Mouse (Mus musculus) G1E (cell line): ENCODE results near the gene Plin3. TPM values are rescaled to one million over a fixed set of nuclear protein-coding genes. Genes with fewer than 3 reads are reported as not detected.

ENCODE experiments used
- ATAC-seq: 2 replicates; pipeline ENCODE4 v1.8.0; 2016; ENCODE audit warnings: mild to moderate bottlenecking; ENCODE audit not compliant: insufficient number of reproducible peaks, poor library complexity, low FRiP score, severe bottlenecking; ENCODE audit errors: extremely low read depth
- DNase-seq: peaks from one replicate; pipeline ENCODE4 v3.0.0; 2012; ENCODE audit warnings: low spot score
- H3K27me3 ChIP-seq: 2 replicates; pipeline ENCODE4 v1.6.1; 2012; ENCODE audit warnings: mild to moderate bottlenecking, low read length, inconsistent platforms; ENCODE audit not compliant: insufficient read depth
- H3K36me3 ChIP-seq: replicated peaks from 2 replicates; pipeline ENCODE3; 2012; ENCODE audit warnings: mild to moderate bottlenecking, inconsistent platforms
- H3K4me1 ChIP-seq: 2 replicates; pipeline ENCODE4 v1.6.1; 2012; ENCODE audit warnings: low read depth, low read length, inconsistent platforms, mixed read lengths; ENCODE audit not compliant: insufficient read depth
- H3K4me3 ChIP-seq: 2 replicates; pipeline ENCODE4 v1.5.1; 2012; ENCODE audit warnings: low read depth, mild to moderate bottlenecking, inconsistent platforms, low read length, moderate library complexity, mixed read lengths
- H3K9me3 ChIP-seq: replicated peaks from 2 replicates; pipeline ENCODE4 v1.6.1; 2012; ENCODE audit warnings: inconsistent platforms
- CTCF ChIP-seq: IDR thresholded peaks from 2 replicates; pipeline ENCODE4 v1.5.1; 2012; ENCODE audit warnings: low read depth, low read length, inconsistent platforms, mixed read lengths
- GATA1 ChIP-seq: IDR thresholded peaks from 2 replicates; pipeline ENCODE4 v1.6.1; 2012; ENCODE audit warnings: borderline replicate concordance, low read length, inconsistent platforms, mixed read lengths
- GATA2 ChIP-seq: IDR thresholded peaks from 2 replicates; pipeline ENCODE4 v1.6.1; 2012; ENCODE audit warnings: low read depth, low read length, inconsistent platforms, borderline replicate concordance
- POLR2AphosphoS5 ChIP-seq: IDR thresholded peaks from 2 replicates; pipeline ENCODE4 v1.6.1; 2012; ENCODE audit warnings: low read depth, low read length, inconsistent platforms; ENCODE audit not compliant: insufficient replicate concordance
- TAL1 ChIP-seq: conservative IDR thresholded peaks from 2 replicates; pipeline ENCODE4 v1.6.1; 2012; ENCODE audit warnings: low read depth, low read length, inconsistent platforms, mixed read lengths
- polyA plus RNA-seq: library from polyadenylated mRNA; stranded (reverse); fragments of >175 nt; gene quantifications from 2 replicates; pipeline ENCODE4 v1.2.3, GENCODE M21; 2012
- total RNA-seq, 2 experiments: library from RNA; stranded (forward) in 1 of 2; stranded (reverse) in 1 of 2; fragments of 200-1000 nt in 1 of 2; fragments of >200 nt in 1 of 2; fragmentation: Nextera tagmentation in 1 of 2; gene quantifications; 2 replicates each; pipeline ENCODE4 v1.2.3; 2014 to 2017

Gene Plin3
- total and polyA plus RNA-seq, 3 experiments, result 12.2 to 55.9 (median 12.3) TPM

- Histone ChIP-seq H3K4me3 (peak overlapping the region; percentile 84; the same call in 1 of the 2 replicates), H3K4me1 (peaks cover 55% of the 10 kb centered on the region)
- TF ChIP-seq POLR2AphosphoS5, result no peak
- TF ChIP-seq CTCF, result no peak
- no peak for TF ChIP-seq GATA1
- TF ChIP-seq TAL1, result no peak
- no peak for TF ChIP-seq GATA2
These were observed 9.8 kb upstream of the Plin3 start for GRCm38 (mm10) chr17:56302363-56302996.

GRCm38 (mm10) chr17:56300186-56300585 lies 7.5 kb upstream of the Plin3 start, which contains the start of gene Arrdc5:
TSS of gene Arrdc5 (minus strand) at chr17:56300286.
- TF ChIP-seq TAL1 (no peak), POLR2AphosphoS5 (no peak), GATA2 (no peak), CTCF (no peak), GATA1 (no peak)
- H3K27me3 ChIP-seq, result peaks cover 32% of the 10 kb centered on the region
- H3K9me3 ChIP-seq, result no peaks in the 10 kb centered on the region
- DNase-seq, result no peak
- H3K36me3 ChIP-seq, result peaks cover 7% of the 10 kb centered on the region
- H3K4me1 ChIP-seq, result peaks cover 36% of the 10 kb centered on the region
- H3K4me3 ChIP-seq, result no peak within 1 kb of the TSS
- ATAC-seq, result no peak

More at GRCm38 (mm10) chr17:56302363-56302996, 9.8 kb upstream of the Plin3 start:
- Histone ChIP-seq H3K36me3 (peaks cover 30% of the 10 kb centered on the region), H3K27me3 (peaks cover 20% of the 10 kb centered on the region), H3K9me3 (no peaks in the 10 kb centered on the region)
- ATAC-seq (no peak), DNase-seq (no peak)

- peaks cover 24% of the 10 kb centered on the region for H3K4me1 ChIP-seq
- H3K9me3 ChIP-seq, result no peaks in the 10 kb centered on the region
- H3K36me3 ChIP-seq, result no peaks in the 10 kb centered on the region
- no peak overlapping the region for H3K4me3 ChIP-seq
- H3K27me3 ChIP-seq, result peaks cover 40% of the 10 kb centered on the region
- TF ChIP-seq TAL1 (no peak), CTCF (no peak), POLR2AphosphoS5 (no peak), GATA2 (no peak), GATA1 (no peak)
- no peak for DNase-seq
- no peak for ATAC-seq
These were observed 5.6 kb upstream of the Plin3 start for GRCm38 (mm10) chr17:56298238-56298637.

GRCm38 (mm10) chr17:56296201-56296600 lies 3.5 kb upstream of the Plin3 start:
- TF ChIP-seq CTCF (no peak), POLR2AphosphoS5 (no peak), GATA1 (no peak), TAL1 (no peak), GATA2 (no peak)
- ATAC-seq, result no peak
- peaks cover 42% of the 10 kb centered on the region for H3K27me3 ChIP-seq
- DNase-seq, result no peak
- H3K4me1 ChIP-seq, result peaks cover 30% of the 10 kb centered on the region
- no peaks in the 10 kb centered on the region for H3K36me3 ChIP-seq
- H3K4me3 ChIP-seq, result no peak overlapping the region
- H3K9me3 ChIP-seq, result no peaks in the 10 kb centered on the region

GRCm38 (mm10) chr17:56294241-56294640 lies 1.6 kb upstream of the Plin3 start:
- no peak for ATAC-seq
- no peak for DNase-seq
- H3K4me3 ChIP-seq, result no peak overlapping the region
- no peaks in the 10 kb centered on the region for H3K36me3 ChIP-seq
- H3K9me3 ChIP-seq, result no peaks in the 10 kb centered on the region
- peaks cover 46% of the 10 kb centered on the region for H3K4me1 ChIP-seq
- peaks cover 32% of the 10 kb centered on the region for H3K27me3 ChIP-seq
- TF ChIP-seq GATA2, result no peak
- no peak for TF ChIP-seq POLR2AphosphoS5
- TF ChIP-seq GATA1, result no peak
- no peak for TF ChIP-seq TAL1
- TF ChIP-seq CTCF, result no peak

- ATAC-seq (no peak), DNase-seq (no peak)
- Histone ChIP-seq H3K4me3 (no peak overlapping the region), H3K4me1 (peaks cover 54% of the 10 kb centered on the region), H3K36me3 (no peaks in the 10 kb centered on the region), H3K27me3 (peaks cover 26% of the 10 kb centered on the region), H3K9me3 (no peaks in the 10 kb centered on the region)
- no peak for TF ChIP-seq TAL1
- TF ChIP-seq GATA2, result no peak
- TF ChIP-seq GATA1, result no peak
- no peak for TF ChIP-seq POLR2AphosphoS5
These were observed 618 bp upstream of the Plin3 start for GRCm38 (mm10) chr17:56293291-56293690.
